Mouse (Mus musculus): ENCODE measurements at regions not wholly inside any gene's neighbourhood (a gene's known extent, or its start where the extent isn't known, plus 50 kb on each side); places are given as distances from the start of the nearest gene placed in this dataset.
A peak's percentile ranks its signal among the peaks of the same experiment; 100 is the strongest.
"Not testable (repeated sequence)": the region's sequence is repeated elsewhere in the genome, so short reads cannot be mapped to it uniquely, and the experiment has no call there.

DNA sequence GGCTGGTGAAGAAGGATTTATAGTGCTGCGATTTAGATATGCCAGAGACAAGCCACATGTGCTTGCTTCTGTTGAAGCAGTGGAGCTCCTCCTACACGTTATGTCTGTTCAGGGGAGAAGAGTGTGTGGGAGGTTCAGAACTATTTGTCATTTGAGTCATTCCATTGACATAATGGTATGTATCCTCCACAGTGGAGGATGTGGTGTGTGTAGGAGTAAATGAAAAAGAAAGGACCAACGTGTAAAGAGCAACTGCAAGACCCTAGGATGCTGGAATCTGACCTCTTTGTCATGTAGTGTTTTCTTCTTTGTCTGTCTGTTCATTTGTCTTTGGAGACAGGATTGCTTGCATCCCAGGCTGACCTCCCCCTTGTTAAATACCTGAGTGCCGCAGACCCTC lies 543.9 kb upstream of the Olfr1507 start:
- intact Hi-C loops (cut with DNase I), result not testable (repeated sequence)
- peak in 1 of 2 experiments; percentile 53 for DNase-seq (ENCODE audit: low spot score in 2 of 2)

- intact Hi-C loops (cut with DNase I); DNase-seq (ENCODE audit: low spot score in 2 of 2): not testable (repeated sequence)
Observed at GRCm38 (mm10) chr14:53034940-53035339, 539.4 kb upstream of the Olfr1507 start.

DNA sequence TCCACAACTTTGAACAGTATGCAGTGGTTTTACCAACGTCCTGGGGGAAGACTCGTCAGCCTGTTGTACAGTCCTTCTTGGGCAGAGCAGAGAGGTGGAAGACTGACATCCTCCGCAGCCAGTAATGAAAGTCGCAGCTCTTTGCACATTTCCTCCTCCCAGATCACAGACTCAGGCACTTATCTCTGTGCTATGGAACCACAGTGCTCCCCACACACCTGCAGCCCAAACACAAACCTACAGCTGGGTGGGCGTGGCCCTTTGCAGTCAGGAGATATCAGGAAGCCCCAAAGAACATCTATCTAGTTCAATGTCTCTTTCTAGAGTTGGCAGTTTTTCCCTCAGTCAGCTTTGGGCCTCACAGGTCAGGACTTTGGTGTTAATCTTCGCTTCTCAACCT lies 537.7 kb upstream of the Olfr1507 start:
- intact Hi-C loops (cut with DNase I); DNase-seq (ENCODE audit: low spot score in 2 of 2): not testable (repeated sequence)

GRCm38 (mm10) chr14:53032498-53032897 lies 536.9 kb upstream of the Olfr1507 start:
- DNase-seq (ENCODE audit: low spot score in 2 of 2); intact Hi-C loops (cut with DNase I): not testable (repeated sequence)

- DNase-seq (ENCODE audit: low spot score in 2 of 2); intact Hi-C loops (cut with DNase I): not testable (repeated sequence)
Observed at GRCm38 (mm10) chr14:53030227-53030626, 534.7 kb upstream of the Olfr1507 start.

- DNase-seq (ENCODE audit: low spot score in 2 of 2); intact Hi-C loops (cut with DNase I): not testable (repeated sequence)
Observed at GRCm38 (mm10) chr14:53026958-53027357, 531.4 kb upstream of the Olfr1507 start.

DNA sequence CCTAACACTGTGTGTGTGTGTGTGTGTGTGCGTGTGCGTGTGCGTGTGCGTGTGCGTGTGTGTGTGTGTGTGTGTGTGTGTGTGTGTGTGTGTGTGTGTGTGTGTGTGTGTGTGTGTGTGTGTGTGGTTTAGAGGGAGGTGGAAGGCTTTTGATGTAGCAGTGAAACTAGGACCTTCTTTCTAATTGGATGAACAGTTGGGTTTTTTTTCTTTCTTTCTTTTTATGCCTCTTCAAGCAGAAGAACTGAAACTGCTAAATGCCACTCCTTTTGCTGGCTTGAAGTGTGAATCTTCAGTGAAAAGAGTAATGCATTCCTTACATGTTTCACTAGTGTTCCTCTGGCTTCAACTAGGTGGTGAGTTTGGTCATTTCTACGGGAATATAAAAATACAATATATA lies 524.6 kb upstream of the Olfr1507 start:
- DNase-seq (ENCODE audit: low spot score in 2 of 2); intact Hi-C loops (cut with DNase I): not testable (repeated sequence)

DNA sequence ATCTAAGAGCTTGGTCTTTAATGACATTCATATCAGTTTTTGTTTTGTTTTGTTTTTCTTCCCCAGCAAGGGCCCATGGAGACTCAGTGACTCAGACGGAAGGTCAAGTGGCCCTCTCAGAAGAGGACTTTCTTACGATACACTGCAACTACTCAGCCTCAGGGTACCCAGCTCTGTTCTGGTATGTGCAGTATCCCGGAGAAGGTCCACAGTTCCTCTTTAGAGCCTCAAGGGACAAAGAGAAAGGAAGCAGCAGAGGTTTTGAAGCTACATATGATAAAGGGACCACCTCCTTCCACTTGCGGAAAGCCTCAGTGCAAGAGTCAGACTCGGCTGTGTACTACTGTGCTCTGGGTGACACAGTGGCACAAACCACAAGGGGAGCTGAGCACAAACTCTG lies 512.2 kb upstream of the Olfr1507 start:
- intact Hi-C loops (cut with DNase I); DNase-seq (ENCODE audit: low spot score in 2 of 2): not testable (repeated sequence)

- DNase-seq (ENCODE audit: low spot score in 2 of 2); intact Hi-C loops (cut with DNase I): not testable (repeated sequence)
Observed at GRCm38 (mm10) chr14:53007323-53007722, 511.8 kb upstream of the Olfr1507 start.

GRCm38 (mm10) chr14:53001289-53001688 lies 505.7 kb upstream of the Olfr1507 start:
- intact Hi-C loops (cut with DNase I); DNase-seq (ENCODE audit: low spot score in 2 of 2): not testable (repeated sequence)

DNA sequence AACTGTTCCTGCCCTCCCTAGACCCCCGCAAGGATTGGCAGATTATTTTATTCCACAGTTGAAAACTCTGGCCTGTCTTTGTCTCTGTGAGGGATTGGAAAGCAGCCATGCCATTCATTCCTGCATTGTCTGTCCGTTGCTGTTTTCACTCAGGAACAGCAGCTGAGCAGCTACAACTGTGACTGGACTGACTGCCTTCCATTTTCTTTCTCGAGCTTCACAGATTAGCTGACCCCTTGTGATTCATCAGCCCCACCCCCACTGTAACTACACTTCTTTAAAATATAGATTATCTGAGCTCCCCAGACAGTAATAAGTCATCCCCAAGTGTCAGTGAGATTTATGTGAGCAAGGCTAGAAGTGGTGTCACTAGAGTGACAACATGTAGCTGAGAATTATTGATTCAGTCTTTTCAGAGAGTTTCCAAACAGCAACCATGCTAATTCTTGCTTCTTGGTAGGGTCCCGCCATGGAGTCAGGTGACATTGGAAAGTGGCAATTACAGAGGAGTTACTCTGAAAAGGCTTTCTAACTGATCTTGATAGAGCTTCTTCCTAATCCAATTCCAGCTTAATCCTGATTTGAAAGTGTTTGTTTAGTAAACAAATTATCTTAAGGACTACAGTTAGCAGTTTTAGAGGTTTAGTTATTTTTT lies 496.7 kb upstream of the Olfr1507 start:
- DNase-seq (ENCODE audit: low spot score in 2 of 2); intact Hi-C loops (cut with DNase I): not testable (repeated sequence)

DNA sequence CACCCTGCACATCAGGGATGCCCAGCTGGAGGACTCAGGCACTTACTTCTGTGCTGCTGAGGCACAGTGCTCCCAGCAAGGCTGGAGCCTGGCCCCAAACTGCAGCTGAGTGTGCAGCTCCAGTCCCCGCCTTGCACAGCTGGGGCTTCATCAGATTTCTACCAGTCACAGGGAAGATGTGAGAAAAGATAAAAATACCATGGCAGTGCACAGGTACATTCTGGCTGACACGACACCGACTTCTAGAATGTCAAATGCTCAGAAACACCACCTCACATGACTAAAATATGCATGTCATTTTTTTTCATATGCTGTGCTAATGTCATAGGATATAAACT lies 495.7 kb upstream of the Olfr1507 start:
- intact Hi-C loops (cut with DNase I); DNase-seq (ENCODE audit: low spot score in 2 of 2): not testable (repeated sequence)

GRCm38 (mm10) chr14:52990569-52991327 lies 495.2 kb upstream of the Olfr1507 start:
- intact Hi-C loops (cut with DNase I); DNase-seq (ENCODE audit: low spot score in 2 of 2): not testable (repeated sequence)

- DNase-seq (ENCODE audit: low spot score in 2 of 2); intact Hi-C loops (cut with DNase I): not testable (repeated sequence)
Observed at GRCm38 (mm10) chr14:52989940-52990339, 494.4 kb upstream of the Olfr1507 start.

DNA sequence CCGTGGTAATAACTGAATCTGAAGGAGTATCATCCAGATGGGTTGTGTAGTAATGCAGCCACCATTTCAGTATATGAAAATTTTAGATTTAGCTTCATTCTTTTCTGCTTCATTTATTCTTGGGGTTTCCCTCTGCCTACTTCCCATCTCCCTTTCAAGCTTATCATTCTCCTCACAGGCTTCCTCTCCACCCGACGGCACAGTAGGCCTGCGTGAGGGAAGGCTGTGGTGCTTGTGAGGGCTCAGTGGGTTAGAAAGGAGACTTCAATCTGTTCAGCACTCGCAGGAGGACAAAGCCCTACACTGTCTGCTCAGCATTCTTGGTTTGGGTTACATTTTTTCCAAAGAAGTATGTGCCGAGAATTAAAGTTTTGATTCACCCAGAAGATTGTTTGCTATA lies 493.0 kb upstream of the Olfr1507 start:
- DNase-seq (ENCODE audit: low spot score in 2 of 2); intact Hi-C loops (cut with DNase I): not testable (repeated sequence)

DNA sequence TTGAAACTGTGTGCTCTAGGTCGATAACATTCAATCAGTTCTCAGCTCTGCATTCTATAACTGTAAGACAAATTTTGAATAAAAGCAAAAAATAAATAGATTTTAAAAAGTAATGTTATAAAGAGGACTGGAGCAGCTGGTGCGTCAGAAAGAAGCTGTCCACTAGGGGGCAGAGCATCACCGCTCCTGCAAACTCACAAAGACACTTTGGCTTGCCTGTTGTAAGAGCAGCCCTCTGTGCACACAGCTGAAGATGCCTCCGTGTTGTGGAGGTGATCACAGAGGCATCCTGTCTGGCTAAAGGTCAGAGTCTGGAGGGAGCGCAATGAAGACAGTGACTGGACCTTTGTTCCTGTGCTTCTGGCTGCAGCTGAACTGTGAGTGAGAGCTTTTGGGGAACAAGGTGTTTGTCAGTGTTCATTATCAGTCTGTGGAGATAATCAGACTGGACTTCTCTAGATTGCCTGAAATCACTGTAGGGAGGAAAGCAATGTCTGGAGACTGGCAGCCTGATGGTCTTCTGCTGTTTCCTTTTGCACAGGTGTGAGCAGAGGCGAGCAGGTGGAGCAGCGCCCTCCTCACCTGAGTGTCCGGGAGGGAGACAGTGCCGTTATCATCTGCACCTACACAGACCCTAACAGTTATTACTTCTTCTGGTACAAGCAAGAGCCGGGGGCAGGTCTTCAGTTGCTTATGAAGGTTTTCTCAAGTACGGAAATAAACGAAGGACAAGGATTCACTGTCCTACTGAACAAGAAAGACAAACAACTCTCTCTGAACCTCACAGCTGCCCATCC lies 476.9 kb upstream of the Olfr1507 start:
- DNase-seq (ENCODE audit: low spot score in 2 of 2); intact Hi-C loops (cut with DNase I): not testable (repeated sequence)

GRCm38 (mm10) chr14:52962110-52962509 lies 466.6 kb upstream of the Olfr1507 start:
- DNase-seq (ENCODE audit: low spot score in 2 of 2); intact Hi-C loops (cut with DNase I): not testable (repeated sequence)

DNA sequence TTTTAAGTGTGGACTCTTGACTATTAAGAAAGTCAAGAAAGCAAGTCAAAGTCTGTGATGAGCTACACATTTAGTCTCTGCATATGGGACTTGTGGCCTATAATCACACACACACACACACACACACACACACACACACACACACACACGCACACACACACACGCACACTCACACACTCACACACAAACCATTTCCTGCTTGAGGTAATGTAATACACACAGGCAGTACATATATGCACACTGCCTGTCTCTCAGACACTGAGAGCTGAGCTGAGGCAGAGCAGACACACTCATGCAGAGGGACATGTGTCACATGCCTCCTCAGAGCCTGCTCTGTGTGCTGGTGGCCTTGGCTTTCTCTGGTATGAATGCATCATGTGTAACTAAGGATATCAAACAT lies 461.0 kb upstream of the Olfr1507 start:
- intact Hi-C loops (cut with DNase I), result not testable (repeated sequence)

GRCm38 (mm10) chr14:52944925-52945324 lies 449.4 kb upstream of the Olfr1507 start:
- intact Hi-C loops (cut with DNase I); DNase-seq (ENCODE audit: low spot score in 2 of 2): not testable (repeated sequence)

More for the DNA sequence above, 461.0 kb upstream of the Olfr1507 start:
- DNase-seq (ENCODE audit: low spot score in 2 of 2), result not testable (repeated sequence)

DNA sequence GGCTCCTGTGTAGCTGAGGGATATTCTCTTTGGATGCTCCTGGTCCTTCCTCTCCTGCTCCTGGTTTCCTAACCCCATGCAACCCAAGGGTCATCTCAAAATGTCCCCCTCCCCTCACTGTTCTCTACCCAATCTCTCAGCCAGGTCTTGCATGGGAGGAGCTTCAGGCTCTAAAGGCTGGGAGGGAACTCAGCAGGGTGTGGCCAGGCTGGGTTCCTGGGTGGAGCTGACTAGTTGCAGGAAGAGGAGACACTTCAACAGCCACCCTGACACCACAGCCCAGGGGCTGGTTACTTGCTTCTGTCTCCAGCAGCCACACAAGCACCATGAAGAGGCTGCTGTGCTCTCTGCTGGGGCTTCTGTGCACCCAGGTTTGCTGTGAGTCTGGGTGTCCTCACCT lies 446.9 kb upstream of the Olfr1507 start:
- intact Hi-C loops (cut with DNase I), result not testable (repeated sequence)

More for the DNA sequence above, 446.9 kb upstream of the Olfr1507 start:
- not testable (repeated sequence) for DNase-seq (ENCODE audit: low spot score in 2 of 2)
